Mouse (Mus musculus): ENCODE results near the gene Nudt1. TPM values are rescaled to one million over a fixed set of nuclear protein-coding genes. Genes with fewer than 3 reads are reported as not detected.

The Nudt1 gene
- polyA plus RNA-seq (2015; fragmentation: Nextera tagmentation; extraction: Ambion mirVana), result 22.6 and 24.4 TPM in 2 replicates

GRCm38 (mm10) chr5:140321042-140321755, at the start of gene Nudt1, which contains the start of gene Mad1l1:
Gene Nudt1, plus strand, starts transcription at chr5:140321656.
Gene Mad1l1, minus strand, starts transcription at chr5:140321552.

GRCm38 (mm10) chr5:140331615-140332512, 10.4 kb downstream of the Nudt1 start, which contains the start of gene Mrm2:
Gene Mrm2, minus strand, starts transcription at chr5:140331898.

Other genes starting within 250 kb of the Nudt1 start
- 25.6 and 28.7 TPM in 2 replicates for gene Mad1l1, start 104 bp upstream of the Nudt1 start, polyA plus RNA-seq (2015; fragmentation: Nextera tagmentation; extraction: Ambion mirVana)
- gene Mrm2, start 10.2 kb downstream of the Nudt1 start, polyA plus RNA-seq (2015; fragmentation: Nextera tagmentation; extraction: Ambion mirVana), result 19.9 and 21.8 TPM in 2 replicates
- 32.4 and 33.8 TPM in 2 replicates for gene Snx8, start 67.6 kb downstream of the Nudt1 start, polyA plus RNA-seq (2015; fragmentation: Nextera tagmentation; extraction: Ambion mirVana)
- gene Eif3b, start 97.7 kb downstream of the Nudt1 start, polyA plus RNA-seq (2015; fragmentation: Nextera tagmentation; extraction: Ambion mirVana), result 74.8 and 75.2 TPM in 2 replicates
- not detected in 2 replicates for gene Gm4869, start 124.0 kb downstream of the Nudt1 start, polyA plus RNA-seq (2015; fragmentation: Nextera tagmentation; extraction: Ambion mirVana)
- 28.3 and 30.1 TPM in 2 replicates for gene Chst12, start 183.9 kb downstream of the Nudt1 start, polyA plus RNA-seq (2015; fragmentation: Nextera tagmentation; extraction: Ambion mirVana)
- gene Grifin, start 243.4 kb downstream of the Nudt1 start, polyA plus RNA-seq (2015; fragmentation: Nextera tagmentation; extraction: Ambion mirVana), result not detected in 2 replicates